Mouse (Mus musculus) midbrain, embryonic 10.5 days (tissue): ENCODE measurements around the gene Ssb. TPM values are rescaled to one million over a fixed set of nuclear protein-coding genes. Genes with fewer than 3 reads are reported as not detected.

Experiments used
- DNase-seq: peaks from one replicate; pipeline ENCODE4 v3.0.0-alpha.2; 2017; ENCODE audit warnings: low spot score
- H3K27ac ChIP-seq: fragments of 300-500 bp; sonication (generic); replicated peaks from 2 replicates; pipeline ENCODE4 v1.5.1; 2016; ENCODE audit warnings: mild to moderate bottlenecking
- H3K27me3 ChIP-seq: fragments of 300-500 bp; sonication (generic); 2 replicates; pipeline ENCODE4 v1.6.1; 2016; ENCODE audit warnings: low read depth, mild to moderate bottlenecking; ENCODE audit not compliant: poor library complexity, severe bottlenecking
- H3K36me3 ChIP-seq: fragments of 300-500 bp; sonication (generic); 2 replicates; pipeline ENCODE4 v1.6.1; 2016; ENCODE audit warnings: mild to moderate bottlenecking, moderate library complexity
- H3K4me1 ChIP-seq: fragments of 300-500 bp; sonication (generic); 2 replicates; pipeline ENCODE4 v1.6.1; 2016
- H3K4me3 ChIP-seq: fragments of 300-500 bp; sonication (generic); 2 replicates; pipeline ENCODE4 v1.5.1; 2016; ENCODE audit warnings: mild to moderate bottlenecking, moderate library complexity
- H3K9me3 ChIP-seq: fragments of 300-500 bp; sonication (generic); replicated peaks from 2 replicates; pipeline ENCODE4 v1.6.1; 2016; ENCODE audit warnings: mild to moderate bottlenecking
- WGBS: fragments of 180-500 bp; shearing (Covaris S2); methylation state at CpG from one replicate; pipeline ENCODE4 v1.1.7; 2016; 5-methylcytosine and 5-hydroxymethylcytosine counted together
- polyA plus RNA-seq: library from polyadenylated mRNA; unstranded; fragments of >200 nt; fragmentation: Nextera tagmentation; extraction: Ambion mirVana; gene quantifications from 2 replicates; pipeline ENCODE4 v1.2.1, GENCODE M21; 2016

Gene Ssb
- polyA plus RNA-seq = 354 and 383 TPM in 2 replicates

DNA sequence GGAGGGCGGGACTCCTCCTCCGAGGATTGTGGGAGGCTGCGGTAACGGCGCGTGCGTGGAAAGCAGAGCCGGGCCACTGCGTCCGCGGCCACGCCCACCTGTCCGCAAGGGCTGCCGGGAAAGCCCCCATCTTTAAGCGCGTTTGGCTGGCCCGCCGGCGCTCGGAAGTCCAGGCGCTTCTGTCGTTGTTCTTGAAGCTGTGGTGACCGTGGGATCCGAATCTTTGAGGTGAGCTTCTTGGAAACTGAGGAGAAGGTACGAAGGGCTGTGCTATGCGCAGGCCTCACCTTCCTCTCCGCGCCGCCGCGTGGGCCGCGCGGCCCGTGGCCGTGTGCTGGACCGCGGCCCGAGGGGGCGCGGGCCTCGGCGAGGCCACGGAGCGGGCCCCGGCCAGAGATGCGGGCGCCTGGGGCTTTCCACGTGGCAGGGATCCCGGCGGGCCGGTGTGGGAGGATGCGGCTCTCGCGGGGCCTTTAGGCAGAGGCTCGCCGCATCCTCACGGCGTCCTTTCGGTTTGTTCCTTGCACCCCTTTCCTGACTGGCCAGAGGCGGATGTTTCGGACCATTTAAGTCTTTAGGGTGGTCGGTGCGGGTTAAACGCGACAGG lies at the start of gene Ssb:
Gene Ssb (plus strand): TSS at position 78 of the 607 bp plus-strand sequence.
- peak; percentile 93 for DNase-seq
- H3K27ac ChIP-seq = peak within 1 kb of the TSS; percentile 96
- WGBS = under 1% methylated on average over 66 of the region's 66 CpGs

DNA sequence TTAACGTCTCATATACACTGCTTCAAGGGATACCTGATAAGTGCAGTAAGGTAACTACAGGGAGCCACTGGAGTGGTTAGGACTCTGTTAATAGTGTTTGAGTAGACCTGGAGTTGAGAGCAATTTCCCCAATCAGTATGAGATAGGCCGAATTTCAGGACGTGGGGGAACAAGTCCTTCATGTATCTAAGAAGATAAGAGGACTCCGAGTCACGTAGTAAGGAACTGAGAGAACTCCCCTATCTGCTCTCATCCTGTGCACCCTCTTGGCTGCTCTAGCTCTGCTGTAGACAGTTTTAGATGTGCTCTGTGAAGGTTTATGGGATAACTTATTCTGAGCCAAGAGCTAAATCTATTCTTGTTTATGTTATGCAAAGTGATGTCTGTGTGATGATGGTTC lies 44.8 kb upstream of the Ssb start:
- Histone ChIP-seq H3K4me1 (peaks cover 1% of the 10 kb centered on the region), H3K36me3 (no peaks in the 10 kb centered on the region), H3K4me3 (no peak overlapping the region), H3K27ac (no peak overlapping the region), H3K27me3 (no peaks in the 10 kb centered on the region), H3K9me3 (no peaks in the 10 kb centered on the region)
- DNase-seq = no peak
- WGBS = 92% methylated on average over 5 of the region's 5 CpGs

More for the DNA sequence above, at the start of gene Ssb:
- Histone ChIP-seq H3K4me3 (peak within 1 kb of the TSS; percentile 90), H3K9me3 (no peaks in the 10 kb centered on the region), H3K4me1 (peaks cover 22% of the 10 kb centered on the region), H3K27me3 (no peaks in the 10 kb centered on the region), H3K36me3 (peaks cover 32% of the 10 kb centered on the region)

DNA sequence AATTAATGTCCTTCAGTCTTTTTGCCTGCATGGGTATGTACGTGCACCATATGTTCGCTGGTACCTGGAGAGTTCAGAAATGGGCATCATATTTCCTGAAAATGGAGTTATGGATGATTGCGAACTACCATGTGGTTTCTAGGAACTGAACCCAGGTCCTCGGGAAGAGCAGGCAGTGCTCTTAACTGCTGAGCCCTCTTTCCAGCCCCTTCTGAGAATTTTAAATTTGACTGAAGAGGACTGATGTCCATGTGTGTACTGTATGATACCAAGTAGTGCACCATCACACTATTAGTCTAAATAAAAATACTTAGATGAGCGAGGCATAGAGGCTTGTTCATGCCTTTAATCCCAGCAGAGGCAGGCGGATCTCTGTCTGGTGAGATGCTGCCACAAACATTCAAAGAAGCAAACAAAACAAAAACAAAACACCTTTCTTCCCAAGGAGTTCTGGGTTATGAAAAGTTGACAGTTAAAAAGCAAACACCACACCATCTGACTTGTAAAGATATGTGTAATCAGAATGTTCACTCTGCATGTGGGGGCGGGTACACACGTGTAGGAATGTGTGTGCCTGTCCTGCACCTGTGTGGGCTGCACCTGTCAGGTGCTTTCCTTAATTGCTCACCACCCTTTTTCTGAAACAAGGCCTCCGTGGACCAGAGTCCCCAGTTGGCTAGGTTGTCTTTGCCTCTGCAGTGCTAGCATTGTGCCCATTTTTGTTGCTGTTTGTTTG lies 42.8 kb upstream of the Ssb start:
- WGBS = 82% methylated on average over 9 of the region's 9 CpGs
- Histone ChIP-seq H3K4me3 (no peak overlapping the region), H3K27ac (no peak overlapping the region), H3K4me1 (peaks cover 21% of the 10 kb centered on the region), H3K9me3 (no peaks in the 10 kb centered on the region), H3K27me3 (no peaks in the 10 kb centered on the region), H3K36me3 (no peaks in the 10 kb centered on the region)
- no peak for DNase-seq

DNA sequence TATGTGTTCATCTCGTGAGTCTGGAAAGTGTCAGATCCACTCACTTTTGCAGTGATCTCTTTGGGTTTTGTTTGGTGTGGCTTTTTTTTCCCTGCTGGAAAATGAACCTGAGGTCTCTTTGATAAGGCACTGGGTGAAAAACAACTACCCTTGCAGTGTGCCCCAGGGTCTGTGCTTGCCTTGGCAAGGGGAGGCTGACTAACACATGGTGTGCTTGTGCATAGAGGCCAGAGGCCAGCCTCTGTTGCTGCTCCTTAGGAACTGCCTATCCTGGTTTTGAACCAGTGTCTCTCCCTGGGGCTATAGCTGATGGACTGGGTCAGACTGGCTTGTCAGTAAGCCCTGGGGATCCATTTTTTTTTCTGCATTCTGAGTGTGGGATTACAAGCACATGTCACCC lies 41.2 kb upstream of the Ssb start:
- 78% methylated on average over 1 of the region's 1 CpGs for WGBS
- no peak overlapping the region for H3K4me3 ChIP-seq
- no peaks in the 10 kb centered on the region for H3K27me3 ChIP-seq
- DNase-seq = no peak
- peaks cover 36% of the 10 kb centered on the region for H3K4me1 ChIP-seq
- H3K36me3 ChIP-seq = peaks cover 8% of the 10 kb centered on the region; the same call in 1 of the 2 replicates
- H3K9me3 ChIP-seq = no peaks in the 10 kb centered on the region
- no peak overlapping the region for H3K27ac ChIP-seq

DNA sequence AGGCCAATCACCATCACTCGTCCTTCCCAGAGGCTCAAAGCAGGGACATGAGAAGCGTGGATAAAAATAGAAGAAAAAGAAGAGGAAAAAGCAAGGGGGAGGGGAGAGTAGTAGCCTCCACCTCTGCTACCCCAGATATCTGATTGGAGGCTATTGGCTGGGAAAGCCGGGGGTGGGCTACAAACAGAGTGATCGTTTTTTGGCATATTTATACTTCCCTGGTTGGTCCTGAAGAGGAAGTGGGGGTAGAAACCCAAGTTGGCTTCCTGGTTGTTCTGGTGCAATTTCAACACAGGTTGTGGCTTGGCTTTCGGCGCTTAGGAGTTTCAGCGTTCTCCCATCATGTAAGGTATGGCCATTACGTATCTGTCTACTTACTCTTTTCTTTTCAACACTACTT lies 39.7 kb upstream of the Ssb start, which contains the start of gene Klhl23:
Gene Klhl23 (plus strand): TSS at position 234 of the 400 bp plus-strand sequence.
- Histone ChIP-seq H3K9me3 (no peaks in the 10 kb centered on the region), H3K4me1 (peaks cover 50% of the 10 kb centered on the region), H3K27me3 (no peaks in the 10 kb centered on the region), H3K27ac (peak within 1 kb of the TSS; percentile 98), H3K4me3 (peak within 1 kb of the TSS; percentile 86), H3K36me3 (peaks cover 14% of the 10 kb centered on the region; the same call in 1 of the 2 replicates)
- 33% methylated on average over 8 of the region's 8 CpGs for WGBS
- peak; percentile 22 for DNase-seq

DNA sequence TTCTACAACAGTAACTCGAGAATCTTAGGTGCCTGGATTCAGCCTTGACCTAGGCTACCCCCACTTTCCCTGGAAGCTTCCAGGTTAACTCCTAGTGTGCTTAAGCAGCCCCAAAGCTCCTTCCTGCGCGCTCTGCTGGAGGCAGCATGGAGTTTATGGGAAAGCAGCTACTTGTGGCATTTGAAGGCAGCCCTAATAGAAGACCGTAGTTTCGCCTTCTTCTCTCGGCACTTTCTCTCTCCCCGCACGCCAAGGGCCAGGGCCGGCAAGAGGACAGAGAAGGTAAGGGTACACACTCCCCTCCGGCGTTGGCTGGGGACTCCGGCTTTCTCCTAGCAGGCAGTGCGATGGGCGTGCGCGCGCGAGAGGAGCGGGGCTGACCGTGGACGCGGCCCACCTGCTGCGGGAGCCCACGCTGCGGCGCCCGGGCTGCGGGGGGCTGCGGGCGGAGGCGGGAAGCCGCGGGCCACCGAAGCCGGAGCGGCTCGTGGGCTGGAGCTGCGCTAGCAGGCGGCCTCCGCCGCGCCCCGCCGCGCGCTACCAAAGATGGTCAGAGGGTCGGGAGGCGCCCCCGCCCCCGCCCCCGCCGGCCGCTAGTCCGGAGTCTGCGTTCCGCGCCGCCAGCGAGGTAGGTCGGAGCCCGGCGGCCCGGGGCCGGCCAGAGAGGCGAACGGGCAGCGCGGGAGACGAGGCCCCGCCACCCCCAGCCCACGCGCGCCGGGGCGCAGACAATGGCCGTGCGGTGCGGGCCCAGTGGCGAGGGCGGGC lies 38.8 kb upstream of the Ssb start:
- WGBS = under 1% methylated on average over 62 of the region's 80 CpGs

DNA sequence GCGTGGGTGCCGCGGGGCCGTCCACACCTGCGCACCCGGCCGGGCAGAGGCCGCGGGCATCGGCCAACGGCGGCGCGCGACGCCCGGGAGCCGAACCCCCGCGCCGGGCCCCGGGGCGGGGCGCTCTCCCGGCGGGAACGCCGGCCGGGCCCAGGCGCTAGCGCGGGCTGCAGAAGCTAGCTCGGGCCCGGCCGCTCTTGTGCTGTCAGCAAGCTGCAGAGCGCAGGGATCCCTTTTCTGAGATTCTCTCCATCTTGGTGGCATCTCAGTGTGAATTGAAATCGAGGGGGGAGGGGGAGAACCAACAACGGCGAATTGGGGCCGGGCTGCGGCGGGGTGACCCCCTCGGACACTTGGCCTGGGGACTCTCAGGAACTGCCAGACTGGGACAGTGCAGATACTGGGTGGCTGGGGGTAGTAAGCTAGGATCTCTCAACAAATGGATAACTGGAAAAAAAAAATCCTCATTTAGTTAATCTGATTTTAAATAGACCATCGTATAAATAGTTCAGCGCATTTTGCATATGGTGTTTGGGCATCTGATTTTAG lies 38.2 kb upstream of the Ssb start:
- peak overlapping the region; percentile 98 for H3K27ac ChIP-seq
- H3K36me3 ChIP-seq = peaks cover 16% of the 10 kb centered on the region; the same call in 1 of the 2 replicates
- peak; percentile 75 for DNase-seq
- H3K4me3 ChIP-seq = peak overlapping the region; percentile 86
- 2% methylated on average over 45 of the region's 45 CpGs for WGBS
- peaks cover 63% of the 10 kb centered on the region for H3K4me1 ChIP-seq
- no peaks in the 10 kb centered on the region for H3K27me3 ChIP-seq
- no peaks in the 10 kb centered on the region for H3K9me3 ChIP-seq

More for the DNA sequence above, 38.8 kb upstream of the Ssb start:
- peaks cover 16% of the 10 kb centered on the region; the same call in 1 of the 2 replicates for H3K36me3 ChIP-seq
- no peaks in the 10 kb centered on the region for H3K27me3 ChIP-seq
- peak overlapping the region; percentile 98 for H3K27ac ChIP-seq
- H3K4me1 ChIP-seq = peaks cover 57% of the 10 kb centered on the region
- H3K4me3 ChIP-seq = peak overlapping the region; percentile 86
- DNase-seq = peak; percentile 78
- H3K9me3 ChIP-seq = no peaks in the 10 kb centered on the region

DNA sequence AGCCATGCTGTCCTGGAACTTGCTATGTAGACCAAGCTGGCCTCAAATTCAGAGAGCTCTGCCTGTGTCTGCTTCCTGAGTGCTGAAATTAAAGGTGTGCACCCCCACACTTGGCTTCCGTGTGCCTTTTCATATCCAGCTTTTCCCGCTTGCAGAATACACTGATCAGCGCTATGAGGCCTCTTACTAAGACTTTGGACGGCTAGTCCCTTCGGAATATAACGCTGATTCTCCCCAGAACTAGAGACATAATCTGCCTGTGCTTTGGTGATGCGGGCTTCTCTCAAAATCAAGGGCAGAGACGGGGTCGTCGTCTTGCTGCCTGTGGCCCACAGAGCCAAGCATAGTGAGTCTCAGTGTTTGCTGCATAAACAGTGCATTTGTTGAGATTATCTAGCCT lies 35.5 kb upstream of the Ssb start:
- peak overlapping the region; percentile 76 for H3K27ac ChIP-seq
- peaks cover 39% of the 10 kb centered on the region for H3K36me3 ChIP-seq
- no peak for DNase-seq
- H3K9me3 ChIP-seq = no peaks in the 10 kb centered on the region
- WGBS = 81% methylated on average over 10 of the region's 10 CpGs
- H3K4me3 ChIP-seq = 0 out of 2 replicates have a peak overlapping the region, but pooled peaks have one; percentile 30
- H3K27me3 ChIP-seq = no peaks in the 10 kb centered on the region
- H3K4me1 ChIP-seq = peaks cover 68% of the 10 kb centered on the region

DNA sequence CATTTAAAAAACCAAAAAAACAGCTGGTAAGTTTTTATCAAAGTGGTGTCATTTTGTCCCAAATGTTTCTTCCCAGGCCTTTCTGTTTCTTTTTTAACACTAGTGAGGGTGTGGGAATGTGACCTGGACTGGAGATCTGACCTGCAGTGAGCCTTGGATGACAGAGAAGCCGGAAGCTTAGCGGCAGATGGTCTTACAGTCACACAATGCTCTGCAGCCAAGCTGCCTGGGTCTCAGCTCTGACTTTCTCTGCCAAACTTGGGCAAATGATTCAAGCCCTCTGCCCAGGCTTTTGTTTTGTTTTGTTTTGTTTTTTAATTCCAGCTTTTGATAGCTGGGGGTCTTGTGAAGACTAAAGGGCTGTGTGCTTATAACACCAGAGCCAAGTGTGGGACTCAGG lies 35.0 kb upstream of the Ssb start:
- no peak for DNase-seq
- no peaks in the 10 kb centered on the region for H3K27me3 ChIP-seq
- peak overlapping the region; percentile 30 for H3K4me3 ChIP-seq
- WGBS = 50% methylated on average over 2 of the region's 2 CpGs
- H3K36me3 ChIP-seq = peaks cover 43% of the 10 kb centered on the region
- H3K27ac ChIP-seq = peak overlapping the region; percentile 76
- peaks cover 68% of the 10 kb centered on the region for H3K4me1 ChIP-seq
- H3K9me3 ChIP-seq = no peaks in the 10 kb centered on the region

DNA sequence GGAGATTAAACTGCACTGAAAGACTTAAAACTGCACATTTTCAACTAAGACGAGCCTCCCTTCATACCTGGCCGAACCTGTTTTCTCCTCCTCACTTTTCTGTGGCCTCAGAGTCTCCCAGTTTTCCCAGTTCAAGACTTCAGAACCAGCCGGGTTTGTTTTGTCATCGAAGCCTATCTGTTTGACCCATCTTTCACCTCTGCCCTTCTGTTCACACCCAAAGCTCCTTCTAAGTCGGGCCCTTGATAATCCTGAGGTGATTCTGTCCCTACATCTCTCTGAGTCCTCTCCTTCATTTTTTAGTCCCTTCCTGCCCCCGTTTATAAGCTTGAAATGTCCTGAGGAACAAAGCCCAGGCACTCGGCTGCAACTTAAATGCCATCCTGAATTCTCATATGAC lies 33.3 kb upstream of the Ssb start:
- Histone ChIP-seq H3K36me3 (peaks cover 59% of the 10 kb centered on the region), H3K27ac (peak overlapping the region; percentile 74), H3K4me3 (no peak overlapping the region), H3K9me3 (no peaks in the 10 kb centered on the region), H3K4me1 (peaks cover 53% of the 10 kb centered on the region), H3K27me3 (no peaks in the 10 kb centered on the region)
- no peak for DNase-seq
- WGBS = 45% methylated on average over 7 of the region's 7 CpGs

DNA sequence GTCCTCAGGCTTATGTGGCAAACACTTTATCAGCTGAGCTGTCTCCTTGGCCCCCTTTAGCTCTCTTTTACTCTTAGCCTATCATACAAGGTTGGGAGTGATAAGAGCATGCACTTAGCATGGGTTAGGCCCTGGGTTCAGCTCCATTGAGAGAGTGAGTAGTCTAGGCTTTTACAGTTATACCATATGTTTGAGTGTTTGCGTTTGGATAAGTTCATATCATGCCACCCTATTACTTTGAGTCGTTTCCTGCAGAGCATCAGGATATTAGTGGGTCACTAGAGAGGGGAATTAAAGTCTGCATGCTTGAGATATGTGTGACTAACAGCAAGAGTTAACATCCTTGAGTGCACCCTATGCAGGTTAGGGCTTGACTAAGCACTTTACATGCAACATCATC lies 31.7 kb upstream of the Ssb start:
- Histone ChIP-seq H3K36me3 (peaks cover 73% of the 10 kb centered on the region), H3K27me3 (no peaks in the 10 kb centered on the region), H3K4me3 (no peak overlapping the region), H3K4me1 (peaks cover 38% of the 10 kb centered on the region), H3K9me3 (no peaks in the 10 kb centered on the region), H3K27ac (no peak overlapping the region)
- no peak for DNase-seq
- 96% methylated on average over 2 of the region's 2 CpGs for WGBS

DNA sequence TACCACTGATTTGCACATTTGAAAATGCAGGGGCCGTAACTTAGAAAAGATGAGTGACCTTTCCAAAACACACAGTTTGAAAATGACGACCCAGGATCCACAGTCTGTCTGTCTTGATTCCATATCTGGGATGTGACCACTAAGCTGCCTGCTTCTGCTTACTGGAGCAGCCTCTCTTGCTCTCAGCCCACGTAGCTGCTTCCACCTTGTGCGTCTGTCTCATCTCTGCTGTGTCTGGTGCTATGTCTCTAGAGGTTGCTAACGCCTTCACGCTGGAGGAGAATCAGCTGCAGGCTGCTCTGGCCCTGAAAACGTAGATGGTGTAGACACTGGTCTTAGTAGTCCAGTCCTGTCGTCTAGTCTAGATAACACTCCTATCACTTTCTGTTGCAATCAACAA lies 31.2 kb upstream of the Ssb start:
- Histone ChIP-seq H3K9me3 (no peaks in the 10 kb centered on the region), H3K36me3 (peaks cover 73% of the 10 kb centered on the region), H3K4me3 (no peak overlapping the region), H3K27me3 (no peaks in the 10 kb centered on the region), H3K27ac (no peak overlapping the region), H3K4me1 (peaks cover 33% of the 10 kb centered on the region)
- 94% methylated on average over 8 of the region's 8 CpGs for WGBS
- no peak for DNase-seq
